Mouse (Mus musculus) liver (tissue): ENCODE measurements around the gene Ms4a10.

Experiments used
- DNase-seq: peaks from one replicate; pipeline ENCODE4 v3.0.0-alpha.2; 2020; ENCODE audit warnings: mixed read lengths

Gene Ms4a10

GRCm38 (mm10) chr19:10974238-10974865, at the start of gene Ms4a10:
Ms4a10 (minus strand) TSS chr19:10974670.
- DNase-seq = no peak

- no peak for DNase-seq
These were observed 47.9 kb upstream of the Ms4a10 start for GRCm38 (mm10) chr19:11022382-11022781.

- no peak for DNase-seq
These were observed 43.4 kb upstream of the Ms4a10 start, which contains the start of gene Ms4a18 for GRCm38 (mm10) chr19:11017891-11018290. Ms4a18 (minus strand) TSS chr19:11018031.

- DNase-seq = no peak
These were observed 42.8 kb upstream of the Ms4a10 start for GRCm38 (mm10) chr19:11017251-11017650.

- DNase-seq = no peak
These were observed 41.5 kb upstream of the Ms4a10 start for GRCm38 (mm10) chr19:11015998-11016397.

- DNase-seq = no peak
These were observed 41.0 kb upstream of the Ms4a10 start for GRCm38 (mm10) chr19:11015468-11015867.

GRCm38 (mm10) chr19:10993150-10993549, 18.7 kb upstream of the Ms4a10 start, which contains the start of gene Ms4a15:
Ms4a15 (minus strand) TSS chr19:10993250.
- no peak for DNase-seq

- no peak for DNase-seq
These were observed 17.4 kb upstream of the Ms4a10 start for GRCm38 (mm10) chr19:10991911-10992310.

GRCm38 (mm10) chr19:10990751-10991150, 16.3 kb upstream of the Ms4a10 start:
- no peak for DNase-seq

GRCm38 (mm10) chr19:10988563-10988962, 14.1 kb upstream of the Ms4a10 start:
- DNase-seq = no peak

GRCm38 (mm10) chr19:10985889-10986288, 11.4 kb upstream of the Ms4a10 start:
- DNase-seq = no peak

- DNase-seq = no peak
These were observed 10.1 kb upstream of the Ms4a10 start for GRCm38 (mm10) chr19:10984551-10984950.

GRCm38 (mm10) chr19:10983146-10983545, 8.7 kb upstream of the Ms4a10 start:
- DNase-seq = peak; percentile 37

GRCm38 (mm10) chr19:10980210-10980609, 5.7 kb upstream of the Ms4a10 start:
- DNase-seq = no peak

GRCm38 (mm10) chr19:10979184-10980168, 5.0 kb upstream of the Ms4a10 start:
- peak; percentile 79 for DNase-seq

- DNase-seq = no peak
These were observed 1.8 kb upstream of the Ms4a10 start for GRCm38 (mm10) chr19:10976318-10976717.

- no peak for DNase-seq
These were observed 717 bp upstream of the Ms4a10 start for GRCm38 (mm10) chr19:10975187-10975586.

GRCm38 (mm10) chr19:10973187-10973586, 1.3 kb downstream of the Ms4a10 start:
- DNase-seq = no peak

- DNase-seq = no peak
These were observed 1.8 kb downstream of the Ms4a10 start for GRCm38 (mm10) chr19:10972660-10973059.

- no peak for DNase-seq
These were observed 4.0 kb downstream of the Ms4a10 start for GRCm38 (mm10) chr19:10970457-10970856.

GRCm38 (mm10) chr19:10968578-10968977, 5.9 kb downstream of the Ms4a10 start:
- DNase-seq = no peak

- DNase-seq = no peak
These were observed 8.7 kb downstream of the Ms4a10 start for GRCm38 (mm10) chr19:10965721-10966120.

GRCm38 (mm10) chr19:10959978-10960346, 14.5 kb downstream of the Ms4a10 start:
- DNase-seq = no peak
